Mouse (Mus musculus): ENCODE results near the gene Fermt3.

Gene Fermt3

GRCm38 (mm10) chr19:6990712-6991111, 28.6 kb downstream of the Fermt3 start:
- no peak for DNase-seq (ENCODE audit: low spot score)

DNA sequence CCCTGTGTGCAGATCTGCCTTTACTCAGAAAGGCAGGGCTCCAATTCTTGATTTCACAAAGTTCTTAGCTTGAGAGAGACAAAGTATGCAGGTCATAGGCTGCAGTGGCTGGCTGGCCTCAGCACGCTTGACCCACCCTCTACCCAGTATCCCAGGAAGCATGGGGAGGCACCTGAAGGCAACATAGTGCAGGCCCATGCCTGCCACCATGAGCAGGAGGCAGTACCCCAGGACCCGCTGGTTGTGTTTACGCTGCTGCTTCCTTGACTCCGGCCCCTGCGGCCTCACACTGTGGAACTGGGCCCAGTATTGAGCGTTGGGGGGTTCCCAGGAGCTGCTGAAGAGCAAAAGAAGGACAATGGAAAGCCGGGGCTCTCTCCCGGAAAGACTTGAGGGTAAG, 30.0 kb downstream of the Fermt3 start:
- DNase-seq (ENCODE audit: low spot score), result no peak

DNA sequence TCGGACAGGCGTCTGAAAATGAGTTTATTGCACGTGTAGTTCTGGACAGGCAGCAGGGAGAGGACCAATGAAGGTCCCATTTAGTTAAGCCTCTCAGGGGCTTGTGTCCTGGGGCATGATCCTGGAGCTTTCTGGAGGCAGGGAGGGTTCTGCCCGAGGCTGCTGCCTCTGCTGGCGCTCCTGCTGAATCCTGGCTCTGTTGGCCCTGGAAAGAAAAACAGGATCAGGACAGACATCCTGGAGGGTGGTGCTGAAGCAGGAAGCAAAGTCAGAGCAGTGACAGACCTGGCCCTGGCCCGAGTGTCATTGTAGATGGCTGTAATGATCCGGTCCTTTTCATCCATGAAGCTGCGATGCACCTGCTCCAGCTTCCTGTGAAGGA, 31.4 kb downstream of the Fermt3 start:
- no peak for DNase-seq (ENCODE audit: low spot score)

- DNase-seq (ENCODE audit: low spot score), result no peak
Observed at GRCm38 (mm10) chr19:6987061-6987903, 32.0 kb downstream of the Fermt3 start, which contains the start of gene Vegfb. Gene Vegfb (minus strand): TSS chr19:6987651.

DNA sequence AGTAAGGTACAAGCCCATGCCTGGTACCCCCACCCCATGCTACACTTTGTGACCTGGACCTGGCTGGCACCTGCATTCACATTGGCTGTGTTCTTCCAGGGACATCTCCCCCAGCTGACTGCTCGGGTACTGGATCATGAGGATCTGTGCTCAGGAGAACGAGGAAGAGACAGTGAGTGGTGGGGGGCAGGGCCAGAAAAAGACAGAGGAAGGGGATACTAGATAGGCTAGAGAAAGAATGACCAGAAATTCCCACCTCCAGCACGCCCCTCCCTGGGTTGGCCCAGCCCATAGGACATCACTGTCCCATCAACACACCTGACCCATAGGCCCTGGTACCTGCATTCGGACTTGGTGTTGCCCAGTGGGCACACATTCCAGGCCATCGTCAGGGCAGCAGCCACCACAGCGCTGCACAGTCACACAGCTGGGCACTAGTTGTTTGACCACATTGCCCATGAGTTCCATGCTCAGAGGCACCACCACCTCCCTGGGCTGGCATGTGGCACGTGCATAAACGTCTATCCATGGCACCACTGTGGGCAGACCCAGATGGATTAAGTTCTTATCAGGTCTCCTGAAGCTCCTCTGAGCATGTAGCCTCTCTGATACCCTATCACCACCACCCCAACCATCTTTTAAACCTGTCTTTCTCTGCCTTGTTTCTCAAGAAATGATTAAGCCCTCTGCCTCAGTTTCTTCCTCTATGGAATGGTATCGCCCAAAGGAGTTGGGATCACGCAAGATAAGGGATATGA, 33.1 kb downstream of the Fermt3 start:
- no peak for DNase-seq (ENCODE audit: low spot score)

DNA sequence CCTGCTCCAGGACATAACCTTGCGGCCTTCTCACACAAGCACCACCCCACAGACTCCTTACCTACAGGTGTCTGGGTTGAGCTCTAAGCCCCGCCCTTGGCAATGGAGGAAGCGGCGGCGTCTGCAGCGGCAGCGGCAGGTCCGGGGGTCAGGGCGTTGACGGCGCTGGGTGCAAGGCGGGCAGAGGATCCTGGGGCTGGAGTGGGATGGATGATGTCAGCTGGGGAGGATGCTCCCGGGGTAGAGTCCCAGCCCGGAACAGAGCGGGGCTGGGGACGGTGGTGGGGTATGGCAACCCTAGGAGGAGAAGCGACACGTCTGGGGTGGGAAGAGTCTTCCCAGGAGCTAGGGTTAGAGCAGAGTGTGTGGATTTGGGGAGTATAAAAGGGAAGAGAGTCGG, 34.0 kb downstream of the Fermt3 start:
- no peak for DNase-seq (ENCODE audit: low spot score)

GRCm38 (mm10) chr19:6983621-6984020, 35.6 kb downstream of the Fermt3 start:
- no peak for DNase-seq (ENCODE audit: low spot score)

GRCm38 (mm10) chr19:6981465-6981864, 37.8 kb downstream of the Fermt3 start:
- DNase-seq (ENCODE audit: low spot score), result no peak

- peak; percentile 99 for DNase-seq (ENCODE audit: low spot score)
Observed at GRCm38 (mm10) chr19:6980381-6981093, 38.7 kb downstream of the Fermt3 start, which contains the start of gene Fkbp2. Gene Fkbp2 (minus strand): TSS chr19:6980501.

DNA sequence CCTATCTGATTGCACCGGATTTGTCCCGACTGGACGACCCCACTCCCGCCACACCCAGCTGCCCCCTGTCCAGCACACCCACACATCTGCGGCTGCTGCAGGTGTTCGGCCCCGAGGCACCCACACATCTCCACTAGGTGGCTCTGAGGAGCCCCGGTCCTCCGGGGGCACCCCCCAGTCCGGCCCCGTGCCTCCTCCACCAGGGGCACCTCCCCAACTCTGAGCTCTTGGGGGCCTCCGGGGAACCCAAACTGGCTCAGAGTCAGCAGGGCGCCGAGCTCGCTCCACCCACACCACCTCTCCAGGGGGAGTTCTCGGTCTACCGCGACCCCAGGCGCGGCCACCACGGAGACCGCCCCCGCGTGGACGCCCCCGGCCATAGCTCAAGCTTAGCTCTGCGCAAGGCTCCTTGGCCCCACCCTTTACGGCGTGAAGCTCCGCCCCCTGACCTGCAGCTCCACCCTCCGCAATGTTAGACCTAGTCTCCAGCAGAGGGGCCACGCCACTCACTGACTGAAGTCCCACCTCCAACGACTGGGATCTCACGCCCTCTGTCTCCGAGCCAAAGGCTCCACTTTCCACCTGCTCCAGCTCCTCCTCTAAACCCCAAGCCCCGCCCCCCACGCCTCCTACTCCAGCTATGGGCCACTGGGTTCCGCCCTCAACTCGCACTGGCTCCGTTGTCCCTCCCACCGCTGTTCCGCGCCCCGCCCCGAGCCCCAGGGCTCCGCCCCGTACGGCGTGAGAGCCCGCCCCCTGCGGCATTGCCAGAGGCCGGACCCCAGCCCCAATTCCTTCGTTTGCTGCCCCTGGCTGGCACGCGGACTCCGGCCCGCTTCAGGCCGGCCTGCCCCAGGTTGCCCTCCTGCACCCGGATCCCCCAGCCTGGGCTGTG, 39.5 kb downstream of the Fermt3 start:
- DNase-seq (ENCODE audit: low spot score), result peak; percentile 99

- DNase-seq (ENCODE audit: low spot score), result peak; percentile 57
Observed at GRCm38 (mm10) chr19:6979001-6979479, 40.2 kb downstream of the Fermt3 start.

DNA sequence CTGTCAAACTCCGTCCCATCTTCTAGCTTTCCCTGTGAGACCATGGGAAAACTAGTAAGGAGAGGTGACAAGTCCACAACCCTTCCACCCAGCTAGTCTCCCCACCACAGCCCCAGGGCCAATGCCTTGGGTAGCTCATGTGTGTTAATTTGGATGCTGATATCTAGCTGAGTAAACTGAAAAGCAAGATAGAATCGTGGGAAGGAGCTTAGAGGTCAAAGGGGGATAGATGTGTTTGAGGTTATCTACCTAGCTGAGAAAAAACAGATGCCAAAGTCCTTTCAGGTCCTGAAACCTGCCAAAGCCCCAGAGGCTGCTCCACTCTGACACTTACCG, 40.7 kb downstream of the Fermt3 start:
- no peak for DNase-seq (ENCODE audit: low spot score)

DNA sequence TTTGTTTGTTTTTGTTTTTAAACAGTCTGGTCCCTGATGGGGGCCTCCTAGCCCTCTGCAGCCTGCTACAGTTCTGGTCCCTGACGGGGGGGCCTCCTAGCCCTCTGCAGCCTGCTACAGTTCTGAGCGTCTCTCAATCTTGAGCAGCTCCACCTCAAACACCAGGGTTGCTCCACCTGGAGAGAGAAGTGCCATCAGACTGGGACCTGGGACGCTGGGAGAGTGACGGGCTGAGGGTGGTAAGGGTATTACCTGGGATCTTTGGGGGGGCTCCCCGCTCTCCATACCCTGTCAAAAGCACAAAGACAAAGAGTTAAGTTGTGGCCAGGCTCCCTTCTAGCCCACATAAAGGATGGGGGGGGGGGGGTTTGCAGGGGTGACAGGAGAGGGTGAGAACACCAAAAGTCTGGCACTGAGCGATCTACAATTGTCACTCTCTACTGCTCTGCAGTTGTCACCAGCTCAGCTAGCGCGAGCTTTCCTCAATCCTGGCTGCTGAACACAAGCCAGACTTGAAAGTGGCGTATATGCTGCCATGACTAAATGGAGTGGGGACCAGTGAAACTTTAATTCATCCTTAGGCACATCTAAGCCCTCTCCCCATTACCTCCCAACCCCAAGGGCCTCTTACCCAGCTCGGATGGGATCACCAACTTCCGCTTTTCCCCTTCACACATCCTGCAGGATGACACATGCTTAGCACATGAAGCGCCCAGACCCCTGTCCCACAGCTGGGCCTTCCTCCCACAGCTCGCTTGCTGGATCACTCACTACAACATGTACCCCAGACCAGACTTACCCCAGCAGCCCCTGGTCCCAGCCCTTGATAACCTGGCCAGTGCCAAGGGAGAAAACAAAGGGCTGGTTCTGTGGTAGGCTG, 41.3 kb downstream of the Fermt3 start:
- DNase-seq (ENCODE audit: low spot score), result no peak

DNA sequence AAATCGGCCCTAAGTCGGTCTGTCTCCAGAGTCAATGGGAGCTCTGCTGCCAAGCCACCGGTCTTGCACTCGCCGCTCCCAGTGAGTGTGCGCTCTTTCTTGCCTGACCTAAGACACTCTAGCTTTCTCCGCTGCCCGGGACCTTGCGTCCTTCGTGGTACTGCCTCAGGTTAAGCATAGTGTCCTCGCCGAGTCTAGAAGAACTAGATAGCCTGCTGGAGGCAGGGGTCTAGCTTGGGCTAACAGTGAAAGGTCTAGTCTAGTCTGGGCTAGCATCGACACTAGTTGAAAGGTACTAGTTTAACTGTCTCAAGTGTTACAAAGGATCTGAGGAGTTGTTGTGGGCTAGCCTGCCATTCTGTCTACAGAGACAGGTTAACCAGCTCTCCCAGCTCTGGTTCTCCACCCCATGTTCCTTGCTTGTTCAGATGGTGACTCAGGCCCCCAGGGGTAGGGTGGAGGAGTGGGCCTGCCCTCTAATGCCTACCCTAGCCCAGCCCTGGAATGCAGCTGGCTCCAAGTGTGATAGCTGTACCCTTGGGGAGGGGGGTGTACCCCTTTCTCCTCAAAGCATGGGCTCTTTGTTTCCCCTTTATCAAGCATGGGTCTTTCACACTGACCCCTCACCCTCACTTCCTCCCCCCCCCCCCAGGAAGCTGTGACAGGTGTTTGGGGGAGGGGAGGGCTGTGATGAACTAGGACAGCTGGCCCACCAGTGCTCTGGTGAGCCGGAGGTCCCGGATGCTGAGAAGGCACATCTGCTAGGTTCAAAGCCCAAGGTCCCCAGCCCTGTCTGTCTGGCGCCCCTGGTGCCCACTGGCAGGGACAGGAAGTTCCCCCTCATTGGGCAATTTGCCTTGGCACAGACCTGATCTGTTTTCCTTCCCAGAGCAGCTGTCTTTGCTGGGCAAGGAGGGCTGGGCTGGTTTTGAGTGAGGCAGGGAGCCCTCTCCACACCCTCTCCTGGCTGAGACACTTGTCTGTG, 43.4 kb downstream of the Fermt3 start, which contains the start of gene Plcb3:
TSS of gene Plcb3 (minus strand) at position 934 of the 985 bp plus-strand sequence.
- DNase-seq (ENCODE audit: low spot score), result peak; percentile 71

DNA sequence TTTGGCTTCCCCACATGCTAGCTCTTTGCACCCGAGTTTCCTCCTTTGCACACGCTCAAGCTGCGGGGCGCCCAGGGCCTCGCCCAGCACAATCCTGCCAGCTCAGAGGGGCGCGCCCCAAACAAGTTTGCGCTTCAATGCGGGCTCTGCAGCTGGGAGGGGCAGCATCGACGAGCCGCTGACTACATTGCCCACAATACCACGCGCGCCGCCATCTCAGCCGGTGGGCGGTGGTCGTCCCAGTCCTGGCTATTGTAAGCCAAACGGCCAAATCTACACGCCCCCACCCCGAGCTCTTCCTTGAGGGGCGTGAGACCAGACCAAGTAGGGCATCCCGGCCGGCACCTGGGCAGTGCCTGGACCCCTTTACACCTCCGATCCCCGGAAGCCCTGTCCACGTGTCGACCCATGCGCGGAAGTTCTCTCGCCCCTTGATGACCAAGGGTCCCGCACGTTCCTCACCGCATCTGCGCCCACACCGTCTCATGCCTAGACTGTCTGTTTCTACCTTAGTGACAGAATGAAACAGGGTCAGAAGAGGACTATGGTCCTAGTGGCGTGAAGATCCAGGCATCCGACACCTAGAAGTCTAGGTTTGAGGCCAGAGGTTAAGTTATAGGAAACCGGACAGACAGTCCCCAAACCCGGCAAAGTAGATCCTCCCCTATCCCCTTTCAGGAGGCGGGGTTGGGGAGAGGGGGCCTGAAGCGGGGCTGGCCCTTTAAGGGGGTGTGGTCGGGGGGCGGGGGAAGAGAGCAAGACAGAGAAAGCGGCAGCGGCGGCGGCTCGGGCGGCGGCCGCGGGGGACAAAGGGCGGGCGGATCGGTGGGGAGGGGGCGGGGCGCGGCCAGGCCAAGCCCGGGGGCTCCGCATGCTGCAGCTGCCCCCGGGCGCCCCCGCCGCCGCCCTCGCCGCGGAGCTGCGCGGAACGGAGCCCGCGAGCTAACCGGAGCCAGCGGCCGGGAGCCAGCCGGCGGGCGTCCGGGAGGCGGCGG, 44.8 kb downstream of the Fermt3 start, which contains the start of gene Ppp1r14b:
TSS of gene Ppp1r14b (plus strand) at position 758 of the 995 bp plus-strand sequence.
- peak; percentile 75 for DNase-seq (ENCODE audit: low spot score)

- DNase-seq (ENCODE audit: low spot score), result no peak
Observed at GRCm38 (mm10) chr19:6973581-6974190, 45.6 kb downstream of the Fermt3 start.

DNA sequence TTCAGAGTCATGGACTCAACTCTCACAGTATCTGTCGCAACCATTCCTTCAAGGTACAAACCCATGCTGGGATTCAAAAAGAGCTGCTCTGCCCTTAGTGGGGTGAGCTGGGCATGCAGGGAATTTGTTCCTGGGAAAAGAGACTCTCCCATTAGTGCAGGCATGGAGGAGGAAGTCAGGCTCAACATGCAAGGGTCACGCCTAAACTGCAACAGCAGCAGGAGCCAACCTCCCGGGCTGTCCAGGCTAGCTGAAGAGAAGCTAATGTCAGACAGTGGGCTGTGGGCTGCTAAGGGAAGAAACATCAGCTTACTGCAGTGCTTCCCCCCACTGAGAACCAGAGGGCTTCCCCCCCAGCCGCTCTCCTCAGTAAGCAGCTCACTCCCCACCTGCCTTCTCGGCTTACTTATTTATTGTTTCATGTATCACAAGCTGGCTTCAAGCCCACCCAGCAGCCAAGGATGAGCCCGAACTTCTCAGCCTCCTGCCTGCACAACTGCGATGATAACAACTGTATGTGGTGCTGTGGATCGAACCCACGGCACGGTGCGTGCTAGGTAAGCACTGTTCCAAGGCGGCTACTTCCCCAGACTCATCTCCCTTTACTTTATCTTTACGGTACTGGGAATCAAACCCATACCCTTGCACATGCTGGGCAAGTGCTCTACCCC, 46.9 kb downstream of the Fermt3 start:
- no peak for DNase-seq (ENCODE audit: low spot score)

All from layer of hippocampus, adult 11-12 months (tissue).